Mouse (Mus musculus) thymus, adult 18-20 months (tissue): ENCODE results near the gene Itprid1.

Experiments
- DNase-seq, 2 experiments: peaks; one replicate each; pipeline ENCODE4 v3.0.0; 2022; ENCODE audit warnings: mixed read lengths in 2 of 2

The Itprid1 gene

GRCm38 (mm10) chr6:55836650-55837320 is at the start of gene Itprid1:
Gene Itprid1 (plus strand): TSS chr6:55836895.
- DNase-seq: no peak

GRCm38 (mm10) chr6:55789557-55789956 is 47.1 kb upstream of the Itprid1 start:
- no peak for DNase-seq

DNA sequence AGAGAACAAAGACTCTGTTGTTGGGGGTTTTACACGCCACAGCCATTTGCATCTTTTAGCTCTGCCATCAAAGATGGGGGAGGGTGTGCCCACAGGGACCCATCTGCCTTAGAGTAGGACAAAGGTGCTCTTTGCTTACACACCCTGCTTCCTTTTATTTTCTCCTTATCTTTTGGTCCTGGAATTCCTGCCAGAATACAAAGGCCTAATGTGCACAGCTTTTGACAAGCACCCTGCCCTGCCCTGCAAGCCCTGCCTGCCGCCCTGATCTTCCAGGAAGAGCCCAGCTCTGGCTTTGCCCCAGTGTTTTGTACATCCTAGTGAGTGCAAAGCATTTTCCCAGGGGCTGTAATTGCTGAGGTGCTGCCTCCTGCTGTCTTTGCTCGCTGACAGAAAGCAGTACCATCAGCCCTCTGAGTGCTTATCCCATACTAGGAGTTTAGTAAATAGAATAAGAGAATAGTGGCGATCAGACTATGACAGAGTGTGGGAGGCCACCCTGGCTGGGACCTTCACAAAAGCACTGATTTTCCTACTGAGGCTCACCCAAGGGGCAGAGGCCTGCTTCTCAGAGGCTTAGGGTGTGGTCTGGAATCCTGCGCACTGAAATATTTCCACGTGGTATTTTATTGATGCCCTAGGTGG is 44.7 kb upstream of the Itprid1 start:
- no peak for DNase-seq

DNA sequence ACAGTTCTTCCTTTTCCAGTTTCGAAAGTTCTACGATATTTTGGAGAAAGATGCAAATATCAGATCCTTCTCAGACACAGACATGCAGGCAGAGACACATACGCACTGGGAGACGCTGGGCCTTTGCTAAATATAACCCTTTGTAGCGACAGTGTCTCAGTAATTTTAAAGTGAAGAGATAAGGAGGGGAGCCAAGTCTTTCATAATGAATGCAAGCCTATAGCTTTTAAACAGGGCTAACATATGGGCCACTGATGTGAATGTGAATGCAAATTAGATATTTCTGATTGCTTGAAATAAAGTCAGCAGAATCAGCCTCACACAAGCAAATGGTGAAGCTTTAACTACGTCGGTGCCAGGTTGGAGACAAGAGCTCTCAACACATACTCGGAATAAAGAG is 44.2 kb upstream of the Itprid1 start:
- no peak for DNase-seq

DNA sequence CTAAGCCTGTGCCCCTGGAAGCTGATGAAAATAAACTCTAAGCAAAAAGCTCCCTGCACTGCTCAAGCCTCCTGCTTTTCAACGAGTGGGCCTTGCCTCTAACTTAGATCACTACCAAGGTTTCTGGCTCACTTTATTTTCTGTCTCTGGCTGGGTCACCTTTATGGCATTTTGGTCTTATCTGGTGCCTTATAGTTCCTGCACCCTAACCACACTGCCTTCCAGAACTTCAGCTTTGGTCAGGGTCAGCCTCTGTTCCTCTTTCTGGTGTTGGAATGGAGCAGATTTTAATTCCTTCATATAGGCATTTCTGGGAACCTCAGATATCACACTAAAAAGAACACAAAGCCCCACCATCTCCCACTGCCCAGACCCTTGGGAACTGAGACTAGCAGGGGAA is 34.0 kb upstream of the Itprid1 start:
- DNase-seq: no peak

DNA sequence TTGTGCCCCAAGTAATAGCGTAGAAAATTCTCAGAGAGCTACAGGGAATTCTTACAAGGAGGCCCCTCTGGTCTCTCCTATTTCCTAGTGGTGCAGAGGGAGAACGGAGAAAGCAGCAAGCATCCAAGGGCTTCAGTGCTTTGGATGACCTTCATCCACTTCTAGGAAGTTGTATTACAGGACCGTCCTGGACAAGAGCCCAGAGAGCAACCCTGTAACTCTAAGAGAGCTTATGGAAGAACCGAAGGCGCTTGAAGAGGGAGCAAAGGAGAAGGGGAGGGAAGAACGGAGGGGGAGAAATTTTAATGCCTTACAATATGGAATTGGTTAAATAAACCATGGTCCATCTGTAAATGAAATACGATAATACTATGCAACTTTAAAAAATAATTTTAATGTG is 33.3 kb upstream of the Itprid1 start:
- DNase-seq: no peak

DNA sequence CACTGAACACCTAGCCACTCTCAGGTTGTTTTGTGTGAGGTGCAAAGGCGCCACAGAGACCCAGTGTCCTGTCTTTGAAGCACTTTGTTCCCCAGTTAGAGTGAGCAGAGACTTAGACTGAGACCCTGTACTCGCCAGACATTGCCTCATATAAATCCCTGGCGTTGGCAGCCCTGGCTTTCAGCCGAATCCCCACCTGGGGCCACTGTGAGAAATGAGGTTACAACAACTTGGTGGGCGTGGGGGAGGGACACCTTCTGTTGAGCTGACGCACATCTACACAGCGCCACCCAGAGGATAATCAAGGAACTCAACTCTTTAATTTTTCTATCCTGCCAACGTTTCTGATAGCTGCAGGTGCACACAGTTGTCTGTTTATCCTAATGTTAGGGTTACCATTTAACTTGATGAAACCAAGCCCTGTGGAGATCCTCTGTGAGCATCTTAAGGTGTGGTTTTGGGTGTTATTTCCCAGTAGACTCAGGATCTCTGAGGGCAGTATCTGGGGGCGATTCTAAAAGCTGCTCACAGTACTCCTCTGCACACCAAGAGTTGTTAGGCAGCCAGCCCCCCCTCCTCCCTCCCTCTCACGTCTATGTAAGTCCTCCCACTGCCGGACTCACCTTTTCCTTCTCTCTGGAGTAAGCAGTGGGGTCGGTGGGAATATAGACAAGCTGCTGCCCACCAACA is 32.6 kb upstream of the Itprid1 start:
- DNase-seq: no peak

DNA sequence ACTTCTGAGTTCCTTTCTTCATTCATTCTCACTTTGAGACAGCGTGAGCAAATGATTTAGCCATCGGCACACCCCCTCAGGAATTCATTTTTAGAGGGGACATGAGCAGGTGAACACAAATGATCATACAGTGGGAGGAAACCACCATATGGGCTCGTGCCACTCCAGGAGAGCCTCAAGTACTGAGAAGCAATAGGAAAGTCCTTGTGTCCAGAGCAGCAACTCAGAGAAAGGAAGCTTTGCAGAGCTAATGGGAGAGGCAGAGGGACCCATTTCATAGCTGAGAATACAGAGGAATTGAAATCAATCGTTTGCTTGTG is 32.1 kb upstream of the Itprid1 start:
- no peak for DNase-seq

DNA sequence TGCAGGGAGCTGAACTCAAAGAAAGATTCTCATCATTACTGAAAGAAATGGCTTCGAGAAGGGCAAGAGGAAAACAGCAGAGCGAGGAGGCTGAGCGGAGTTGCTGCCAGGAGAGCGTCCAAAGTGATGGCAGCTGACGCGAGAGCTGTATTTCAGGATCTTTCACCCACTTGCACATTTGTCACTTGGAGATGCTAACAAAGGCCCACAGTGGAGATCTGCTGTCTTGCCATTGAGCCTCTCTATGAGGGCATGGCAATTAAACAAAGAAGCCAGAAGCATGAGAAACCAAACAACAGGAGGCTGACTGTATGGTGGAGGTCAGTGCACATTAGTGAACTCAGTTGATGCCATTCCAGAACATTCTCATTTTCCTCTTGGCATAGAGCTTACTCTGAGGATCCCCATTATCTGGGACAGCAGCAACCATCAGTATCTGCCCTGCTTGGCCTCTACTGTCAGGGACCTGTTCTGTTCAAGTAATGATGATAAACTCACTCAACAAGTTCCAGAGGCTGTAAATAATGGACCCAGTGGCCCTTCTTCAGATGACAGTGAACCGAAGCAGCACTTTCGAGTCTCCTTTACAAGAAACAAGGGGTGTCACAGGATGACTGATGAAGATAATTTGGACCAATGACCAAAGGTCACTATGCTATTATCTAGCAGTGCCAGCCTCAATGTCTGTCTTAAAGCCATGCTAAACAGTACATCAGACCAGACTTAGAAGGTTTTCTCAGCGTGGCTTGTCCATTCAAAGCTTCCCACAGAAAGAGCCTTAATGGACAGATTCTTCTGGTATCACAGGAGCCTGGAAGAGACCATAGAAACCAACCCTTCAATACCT is 31.2 kb upstream of the Itprid1 start:
- DNase-seq: no peak

DNA sequence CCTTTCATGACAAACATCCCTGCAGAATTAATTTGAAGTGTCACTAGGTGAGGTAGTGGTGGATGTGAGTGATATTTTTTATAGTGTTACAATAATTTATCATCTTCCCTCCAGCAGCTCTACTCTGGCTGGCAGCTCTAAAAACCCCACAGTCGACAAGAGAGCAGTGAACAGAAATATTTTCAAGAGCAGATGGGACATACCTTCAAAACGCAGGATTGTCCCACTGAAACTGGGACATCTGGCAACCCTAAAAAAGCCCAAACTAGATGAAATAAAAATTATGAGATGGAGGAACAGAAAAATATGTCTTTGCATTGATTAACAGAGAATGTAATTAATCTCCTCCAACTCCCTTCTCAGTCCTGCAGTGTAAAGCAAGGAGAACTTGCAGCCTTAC is 30.2 kb upstream of the Itprid1 start:
- no peak for DNase-seq

- no peak for DNase-seq
Measured at GRCm38 (mm10) chr6:55808692-55809091, 28.0 kb upstream of the Itprid1 start.

- DNase-seq: no peak
Measured at GRCm38 (mm10) chr6:55811153-55811552, 25.5 kb upstream of the Itprid1 start.

DNA sequence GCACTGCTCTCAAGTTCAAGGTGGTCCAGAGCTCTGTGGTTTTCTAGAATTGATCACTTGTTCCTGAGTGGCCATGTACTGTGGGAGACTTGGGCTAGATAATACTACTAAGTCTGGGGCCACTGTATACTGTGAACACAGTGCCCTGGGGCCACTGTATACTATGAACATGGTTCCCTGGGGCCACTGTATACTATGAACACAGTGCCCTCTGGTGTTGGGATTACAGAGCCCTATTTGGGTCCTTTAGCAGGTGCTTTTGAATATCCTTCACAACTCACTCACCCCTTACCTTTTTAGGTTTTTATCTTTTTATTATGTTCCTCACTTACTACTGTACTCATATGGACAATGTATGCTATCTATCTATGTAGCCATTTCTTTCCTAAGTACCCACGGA is 24.3 kb upstream of the Itprid1 start:
- DNase-seq: no peak

DNA sequence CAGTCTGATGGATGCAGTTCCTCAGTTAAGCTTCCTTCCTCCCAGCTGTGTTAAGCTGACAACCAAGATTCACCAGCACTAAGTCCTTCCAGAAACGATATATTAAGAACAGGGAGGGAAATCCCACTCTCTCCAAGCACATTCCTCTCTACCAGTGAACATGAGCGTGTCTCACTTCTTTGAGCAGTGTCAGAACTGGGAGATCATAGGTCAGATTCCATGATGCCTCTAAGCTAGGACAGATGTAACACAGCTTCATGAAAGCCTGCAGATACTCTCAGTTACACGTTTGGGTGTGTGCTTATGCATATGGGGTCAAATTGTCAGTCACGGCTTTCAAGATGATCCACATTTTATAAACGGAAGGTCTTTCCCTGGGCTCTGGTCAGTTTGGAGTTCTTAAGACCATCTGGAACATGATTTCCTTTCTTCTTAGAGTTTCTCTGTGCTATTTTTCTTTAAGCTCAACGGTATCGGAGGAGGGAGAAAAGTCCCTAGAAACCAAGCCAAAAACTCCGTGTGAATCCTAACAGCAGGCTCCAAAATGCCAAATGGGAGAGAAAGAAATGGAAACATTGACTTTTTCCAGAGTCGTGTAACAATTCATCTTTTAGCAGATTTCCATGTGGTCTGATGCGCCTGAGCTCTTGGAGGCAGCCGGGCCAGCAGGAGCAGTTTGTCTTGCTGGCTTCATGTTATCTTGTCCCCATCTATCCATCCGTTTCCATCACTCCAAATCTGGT is 22.3 kb upstream of the Itprid1 start:
- DNase-seq: no peak

- no peak for DNase-seq
Measured at GRCm38 (mm10) chr6:55816911-55817310, 19.8 kb upstream of the Itprid1 start.

DNA sequence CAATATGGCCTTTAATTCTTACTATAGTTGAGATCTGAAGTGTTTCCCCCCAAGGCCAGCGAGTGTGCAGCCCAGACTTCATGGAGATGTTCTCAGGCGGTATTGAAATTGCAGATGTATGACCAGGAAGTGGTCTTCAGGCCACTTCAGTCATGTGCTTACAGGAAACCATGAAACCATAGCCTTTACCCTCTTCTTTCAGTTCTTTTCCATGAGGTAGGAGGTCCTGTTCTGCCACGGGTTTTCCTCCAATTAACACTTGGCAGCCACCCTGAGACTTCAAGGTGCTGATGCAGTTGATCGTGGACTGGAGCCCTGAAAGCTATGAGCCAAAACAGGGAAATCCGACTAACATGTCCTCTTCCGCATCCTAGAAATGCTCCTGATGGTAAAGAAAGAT is 7.0 kb upstream of the Itprid1 start:
- DNase-seq: no peak

DNA sequence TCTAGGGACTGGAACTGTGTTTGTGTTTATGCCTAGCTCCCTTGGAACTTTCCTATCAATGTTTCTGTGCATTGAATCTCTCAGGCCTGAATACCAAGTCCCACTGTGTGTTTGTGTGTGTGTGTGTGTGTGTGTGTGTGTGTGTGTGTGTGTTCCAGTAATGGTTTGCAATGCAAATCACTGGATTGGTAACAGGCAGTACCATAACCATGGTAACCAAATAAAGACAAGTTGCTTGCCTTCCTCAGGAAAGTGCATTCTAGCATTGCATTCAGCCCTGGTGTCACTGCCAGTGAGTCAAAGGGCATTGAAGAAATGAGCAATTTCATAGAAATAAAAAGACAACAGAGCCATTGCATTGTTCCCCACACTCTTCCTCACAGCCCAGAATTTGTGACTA is 15.9 kb downstream of the Itprid1 start:
- no peak for DNase-seq

DNA sequence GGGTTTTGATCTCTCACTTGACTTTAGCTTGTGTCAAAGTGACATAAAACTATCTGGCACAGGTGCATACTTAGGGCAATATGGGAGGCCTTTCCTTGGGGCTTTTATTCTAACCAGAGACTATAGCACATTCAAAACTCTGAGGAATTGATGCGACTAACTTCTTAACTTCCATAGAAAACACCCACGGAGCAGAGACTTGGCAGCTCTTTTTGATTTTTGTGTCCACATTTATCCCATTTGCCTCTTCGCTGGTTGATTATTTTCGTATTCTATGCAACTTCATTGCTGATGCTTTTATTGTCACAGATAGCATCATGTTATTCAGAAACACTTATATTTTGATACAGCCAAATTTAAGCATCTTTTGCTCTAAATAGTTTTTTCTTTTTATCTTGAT is 19.4 kb downstream of the Itprid1 start:
- no peak for DNase-seq

GRCm38 (mm10) chr6:55865206-55865605 is 28.5 kb downstream of the Itprid1 start:
- no peak for DNase-seq

DNA sequence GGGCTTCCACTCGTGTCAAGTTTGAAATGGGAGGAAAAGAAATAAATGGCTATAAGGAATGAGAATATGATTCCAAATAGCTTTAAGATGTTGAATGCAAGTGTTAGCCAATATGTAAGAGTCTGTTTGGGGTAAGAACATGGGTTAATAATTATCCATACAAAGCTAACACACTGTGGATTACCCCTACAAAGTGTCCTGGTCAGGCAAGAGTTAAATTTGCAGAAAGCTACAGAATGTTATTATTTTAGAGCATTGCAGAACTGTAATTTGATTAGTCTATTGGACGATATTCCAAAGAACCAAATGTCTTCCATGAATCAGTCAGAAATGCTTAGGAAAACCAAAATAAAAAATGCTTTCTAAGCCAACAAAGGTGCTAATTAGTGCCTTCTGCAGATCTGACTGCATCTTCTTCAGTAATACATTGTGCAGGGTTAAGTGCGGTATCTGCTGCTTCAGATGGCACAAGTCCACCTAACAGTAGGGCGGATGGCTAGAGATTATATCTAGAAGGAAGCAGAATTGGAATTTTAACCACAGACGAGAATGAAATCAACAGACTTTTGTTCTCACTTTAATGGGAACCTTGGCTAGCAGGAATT is 42.8 kb downstream of the Itprid1 start:
- DNase-seq: no peak

DNA sequence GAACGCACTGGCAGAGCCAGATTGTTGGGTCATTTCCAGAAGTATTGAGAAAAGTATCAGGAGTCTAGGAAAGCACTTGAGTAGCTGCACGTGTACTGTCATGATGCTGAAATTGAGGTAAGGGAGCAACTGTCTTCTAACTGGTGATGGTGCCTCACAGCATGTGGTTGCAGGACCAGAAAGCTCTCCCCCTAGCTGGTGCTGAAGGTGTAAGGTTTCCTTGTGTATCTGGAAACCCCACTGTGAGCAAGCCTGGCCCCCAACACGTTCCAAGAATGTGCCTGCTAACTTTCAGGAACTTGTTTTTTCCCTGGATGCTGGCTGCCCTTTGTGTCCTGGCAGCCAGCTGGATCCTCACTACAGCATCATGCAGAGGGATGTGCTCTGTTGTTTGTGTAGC is 44.2 kb downstream of the Itprid1 start:
- no peak for DNase-seq

- no peak for DNase-seq
Measured at GRCm38 (mm10) chr6:55887598-55887997, 50.9 kb downstream of the Itprid1 start.
